24 mouse cellular contexts compared by ENCODE assay signal in the genomic region with DNA sequence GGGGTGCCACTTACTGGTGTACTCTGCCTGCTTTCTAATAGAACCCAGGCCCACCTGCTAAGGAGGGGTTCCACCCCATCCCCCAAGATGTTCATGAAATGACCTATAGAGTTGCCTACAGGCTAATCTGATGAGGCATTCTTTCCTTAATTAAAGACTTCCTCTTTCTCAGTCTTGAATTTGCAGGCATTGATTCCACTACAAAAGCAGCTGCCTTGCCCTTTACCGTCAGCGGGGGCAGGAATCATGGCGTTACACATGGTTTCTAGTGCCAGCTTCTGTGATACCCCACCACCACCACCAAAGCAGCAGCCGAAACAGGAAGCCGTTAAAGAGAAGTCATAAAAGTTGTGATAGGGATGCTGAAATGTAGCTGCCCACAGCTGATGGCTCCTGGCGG. TPM values are rescaled to one million over a fixed set of nuclear protein-coding genes. Genes with fewer than 3 reads are reported as not detected.
A peak's percentile ranks its signal among the peaks of the same experiment; 100 is the strongest.
DNase-seq lines count a peak whose midpoint lies in the region; ATAC-seq and TF ChIP-seq lines count a peak whose summit lies in the region.
"Had no signal": no experiment of that assay in that cellular context is flagged by ENCODE, and none has a peak within 500 bp of the region (broad histone marks: within the 10 kb centered on the region; RNA-seq: fewer than 3 reads in every experiment).

No protein-coding gene starts in this region.

- peak; percentile 58 for ATAC-seq in common myeloid progenitor, adult 5-6 weeks (replicated peaks; ENCODE audit: low read depth, poor library complexity, severe bottlenecking)
- ATAC-seq in megakaryocyte, adult 5-6 weeks (ENCODE audit: poor library complexity, severe bottlenecking), result peak; percentile 10; the same call in 1 of the 2 replicates
- ATAC-seq in erythroblast, adult 5-6 weeks (replicated peaks; ENCODE audit: low FRiP score, poor library complexity, severe bottlenecking), result no peak
- ATAC-seq: activated CD4-positive, CD25-positive, alpha-beta regulatory T cell, adult 4 months; CD4-positive, CD25-positive, alpha-beta regulatory T cell, adult 4 months; forebrain, embryonic 14.5 days; hindbrain, postnatal 0 days had no signal

- H3K36me3 ChIP-seq in CH12.LX (replicated peaks in 1 of 2; ENCODE audit: control insufficient read depth in 1 of 2, insufficient read depth in 1 of 2, low read length in 1 of 2) (no peaks in the 10 kb centered on the region), MEL (ENCODE audit: control insufficient read depth in 1 of 2, insufficient read depth in 2 of 2, low read length in 2 of 2) (no peaks in the 10 kb centered on the region)
- H3K36me3 ChIP-seq: heart, embryonic 15.5 days had no signal

- DNase-seq in CH12.LX (ENCODE audit: extremely low read depth) (peak; percentile 62), MEL (ENCODE audit: low read depth, low spot score) (peak; percentile 31)
- DNase-seq in lung, postnatal 36 days, result no peak
- DNase-seq in embryo, embryonic 9.5 days (ENCODE audit: extremely low spot score), result no peak
- no peak for DNase-seq in left cerebral cortex, adult 18-20 months (ENCODE audit: low spot score in 2 of 2)
- DNase-seq: adrenal gland, postnatal 25 days; cerebellum, adult 2 months; cerebellum, postnatal 10 days; gastrocnemius, postnatal 10 days; heart, postnatal 36 days; kidney, adult 11 months had no signal

- dilution Hi-C loops in CH12.LX (cut with MboI; ENCODE audit: extremely low pct_ligation_motif_present, extremely low pct_unique_long_range_greater_than_20kb, low sequenced_read_pairs), result no loop called here

- no peaks in the 10 kb centered on the region for H3K27me3 ChIP-seq in CH12.LX (replicated peaks)
- H3K27me3 ChIP-seq in MEL (ENCODE audit: control insufficient read depth in 1 of 2, insufficient read depth in 2 of 2, low read length in 2 of 2), result peaks cover 0 to 1% of the 10 kb centered on the region in 2 experiments; a peak in 1 of 4 replicates
- H3K27me3 ChIP-seq: embryonic facial prominence, embryonic 13.5 days; heart, embryonic 15.5 days; hindbrain, embryonic 12.5 days had no signal

- H3K27ac ChIP-seq in CH12.LX (ENCODE audit: insufficient read depth, low read depth) (no peak overlapping the region), MEL (ENCODE audit: control insufficient read depth, low read depth, low read length) (no peak overlapping the region)
- H3K27ac ChIP-seq: embryonic facial prominence, embryonic 13.5 days; forebrain, embryonic 10.5 days; heart, adult 2 months; heart, embryonic 15.5 days; hindbrain, embryonic 12.5 days; hindbrain, postnatal 0 days had no signal

- no peaks in the 10 kb centered on the region for H3K79me2 ChIP-seq in CH12.LX (replicated peaks; ENCODE audit: control insufficient read depth, extremely low read depth, insufficient read depth, poor library complexity, severe bottlenecking)
- H3K79me2 ChIP-seq in MEL (ENCODE audit: control insufficient read depth, insufficient read depth, low read length, poor library complexity), result no peaks in the 10 kb centered on the region

- in situ Hi-C loops in CH12.LX (cut with MboI; ENCODE audit: low pct_ligation_motif_present, low pct_unique_long_range_greater_than_20kb, low sequenced_read_pairs), result no loop called here

- TF ChIP-seq CTCF in CH12.LX (conservative IDR thresholded peaks at IDR 0.05 in 1 of 2, IDR thresholded peaks at IDR 0.05 in 1 of 2; ENCODE audit: low read depth in 2 of 2, low read length in 2 of 2), result no peak
- no peak for TF ChIP-seq CTCF in MEL (IDR thresholded peaks at IDR 0.05 in 2 of 3, conservative IDR thresholded peaks at IDR 0.05 in 1 of 3; ENCODE audit: control insufficient read depth in 1 of 3, insufficient read depth in 1 of 3, low read depth in 2 of 3, low read length in 3 of 3, poor library complexity in 1 of 3, severe bottlenecking in 1 of 3)

- no peak for TF ChIP-seq RAD21 in CH12.LX (IDR thresholded peaks at IDR 0.05; ENCODE audit: low read depth, low read length)
- TF ChIP-seq RAD21 in MEL (IDR thresholded peaks at IDR 0.05; ENCODE audit: low read depth, low read length), result no peak

- no peak overlapping the region for H3K4me3 ChIP-seq in CH12.LX (replicated peaks in 1 of 3; ENCODE audit: low read depth in 2 of 3, low read length in 2 of 3, poor library complexity in 1 of 3)
- no peak overlapping the region for H3K4me3 ChIP-seq in MEL (ENCODE audit: control insufficient read depth in 1 of 2, insufficient read depth in 1 of 2, low read depth in 2 of 2, low read length in 2 of 2)
- H3K4me3 ChIP-seq: embryonic facial prominence, embryonic 13.5 days; forebrain, embryonic 10.5 days; heart, adult 2 months; heart, embryonic 15.5 days; hindbrain, embryonic 12.5 days had no signal

- TF ChIP-seq POLR2A in CH12.LX (IDR thresholded peaks at IDR 0.05; ENCODE audit: low read depth, low read length), result no peak
- no peak for TF ChIP-seq POLR2A in MEL (IDR thresholded peaks at IDR 0.05; ENCODE audit: control insufficient read depth in 1 of 2, insufficient read depth in 1 of 2, low read depth in 1 of 2, low read length in 2 of 2, poor library complexity in 1 of 2)

- no peak overlapping the region for H3K4me2 ChIP-seq in CH12.LX (ENCODE audit: insufficient read depth, low read depth, poor library complexity, severe bottlenecking)
- H3K4me2 ChIP-seq: embryonic facial prominence, embryonic 13.5 days; heart, embryonic 11.5 days; heart, embryonic 15.5 days; hindbrain, embryonic 12.5 days had no signal

- H3K9me3 ChIP-seq in CH12.LX (replicated peaks; ENCODE audit: low read length) (no peaks in the 10 kb centered on the region), MEL (replicated peaks; ENCODE audit: insufficient read depth, low read length) (no peaks in the 10 kb centered on the region)
- H3K9me3 ChIP-seq: embryonic facial prominence, embryonic 13.5 days; forebrain, embryonic 10.5 days; heart, embryonic 15.5 days; hindbrain, embryonic 12.5 days had no signal

- TF ChIP-seq EP300 in CH12.LX (IDR thresholded peaks at IDR 0.05; ENCODE audit: low read length) (peak; percentile 64; the same call in 1 of the 2 replicates), MEL (IDR thresholded peaks at IDR 0.05; ENCODE audit: low read depth in 1 of 2, low read length in 2 of 2) (no peak)

- no peak overlapping the region for H3K9ac ChIP-seq in CH12.LX (ENCODE audit: insufficient read depth, low read depth)
- no peak overlapping the region for H3K9ac ChIP-seq in MEL (ENCODE audit: control insufficient read depth, low read depth, low read length, poor library complexity, severe bottlenecking)
- H3K9ac ChIP-seq: embryonic facial prominence, embryonic 13.5 days; heart, embryonic 15.5 days; hindbrain, embryonic 12.5 days had no signal

- H3K4me1 ChIP-seq in CH12.LX (ENCODE audit: control insufficient read depth in 1 of 2, insufficient read depth in 2 of 2) (peaks cover 8 to 38% of the 10 kb centered on the region in 2 experiments), MEL (ENCODE audit: control insufficient read depth in 1 of 2, insufficient read depth in 2 of 2, low read length in 2 of 2) (peaks cover 0 to 4% of the 10 kb centered on the region in 2 experiments; a peak in 1 of 4 replicates)
- H3K4me1 ChIP-seq: hindbrain, embryonic 12.5 days had no signal

TF ChIP-seq in CH12.LX, 34 proteins besides CTCF, POLR2A, EP300 and RAD21:
- TF ChIP-seq ETS1 (conservative IDR thresholded peaks at IDR 0.05; ENCODE audit: low read depth, low read length) (peak; percentile 26; the same call in 1 of the 2 replicates), POLR2AphosphoS2 (IDR thresholded peaks at IDR 0.05; ENCODE audit: low read depth, low read length) (no peak)

TF ChIP-seq in MEL, 35 proteins besides CTCF, POLR2A, EP300 and RAD21:
- TF ChIP-seq TBP (IDR thresholded peaks at IDR 0.05; ENCODE audit: low read depth, low read length), result no peak
- peak; percentile 68 for TF ChIP-seq GATA1 (IDR thresholded peaks at IDR 0.05; ENCODE audit: low read depth, low read length)

RNA-seq across cellular contexts. Expression of a gene that starts 47.0 kb away (rescaled TPM):
- total RNA-seq in CH12.LX (2012; rRNA removed) (0.25 and 0.51 TPM in 2 replicates), CH12.LX (2014; rRNA removed) (0.22 and 0.43 TPM in 2 replicates), MEL (2012; rRNA removed) (0.13 and 0.23 TPM in 2 replicates)
- polyA plus RNA-seq in CH12.LX (2012; ENCODE audit: insufficient read length, low read depth) (1.3 and 1.5 TPM in 2 replicates), MEL (2012; ENCODE audit: insufficient read depth in 1 of 2, insufficient read length in 2 of 2, low read depth in 1 of 2, low replicate concordance in 2 of 2, missing spikeins in 1 of 2) (under 1 TPM in 1 of 2 experiments, not detected in 1; 0.86 TPM)
- 1.2 and 2.0 TPM in 2 replicates for total RNA-seq in common myeloid progenitor, adult 5-6 weeks (2017)
- 0.32 and 0.49 TPM in 2 replicates for total RNA-seq in megakaryocyte, adult 5-6 weeks (2015)
- total RNA-seq in megakaryocyte, adult 5-6 weeks (2017), result 0.45 and 0.99 TPM in 2 replicates
- 0.19 and 0.84 TPM in 2 replicates for total RNA-seq in erythroblast, adult 5-6 weeks (2015; ENCODE audit: low replicate concordance)
- 0.09 and 0.42 TPM in 2 replicates for total RNA-seq in erythroblast, adult 5-6 weeks (2017; ENCODE audit: low replicate concordance)
- total RNA-seq in left cerebral cortex, adult 18-20 months (2021), result under 1 TPM; 0.68 to 1.00 TPM

Comparison
In these comparisons a context has a peak if more than half of its experiments do, and no peak if none do; other contexts are left out.
1. DNase-seq: peak in CH12.LX (single experiment) and MEL (single experiment); none in lung, postnatal 36 days (single experiment), embryo, embryonic 9.5 days (single experiment) and left cerebral cortex, adult 18-20 months (0 of 2).